Mouse (Mus musculus) stomach, embryonic 16.5 days (tissue): ENCODE results near the gene Pirt. TPM values are rescaled to one million over a fixed set of nuclear protein-coding genes. Genes with fewer than 3 reads are reported as not detected.

ENCODE experiments used
- ATAC-seq: fragments of 200-750 bp; cut with Nextera tagmentation; 2 replicates; pipeline ENCODE4 v1.8.0; 2017; ENCODE audit warnings: moderate number of reproducible peaks, moderate TSS enrichment; ENCODE audit not compliant: insufficient read depth, low FRiP score
- H3K27ac ChIP-seq: fragments of 300-500 bp; sonication (generic); 2 replicates; pipeline ENCODE4 v1.5.1; 2014; ENCODE audit warnings: low read length
- H3K27me3 ChIP-seq: fragments of 300-500 bp; sonication (generic); 2 replicates; pipeline ENCODE4 v1.6.1; 2014; ENCODE audit warnings: low read length, control low read depth, mixed read lengths; ENCODE audit not compliant: control insufficient read depth, insufficient read depth
- H3K36me3 ChIP-seq: fragments of 300-500 bp; sonication (generic); 2 replicates; pipeline ENCODE4 v1.6.1; 2014; ENCODE audit warnings: low read length; ENCODE audit not compliant: control insufficient read depth, insufficient read depth
- H3K4me1 ChIP-seq: fragments of 300-500 bp; sonication (generic); 2 replicates; pipeline ENCODE4 v1.6.1; 2014; ENCODE audit warnings: low read length, control low read depth, mixed read lengths; ENCODE audit not compliant: control insufficient read depth, insufficient read depth
- H3K4me2 ChIP-seq: fragments of 300-500 bp; sonication (generic); 2 replicates; pipeline ENCODE4 v1.6.1; 2014; ENCODE audit warnings: low read depth, low read length, mixed read lengths
- H3K4me3 ChIP-seq: fragments of 300-500 bp; sonication (generic); replicated peaks from 2 replicates; pipeline ENCODE4 v1.5.1; 2014; ENCODE audit warnings: mild to moderate bottlenecking, low read length
- H3K9ac ChIP-seq: fragments of 300-500 bp; sonication (generic); 2 replicates; pipeline ENCODE4 v1.6.1; 2014; ENCODE audit warnings: low read length
- H3K9me3 ChIP-seq: fragments of 300-500 bp; sonication (generic); replicated peaks from 2 replicates; pipeline ENCODE4 v1.6.1; 2016; ENCODE audit warnings: low read length, control low read depth; ENCODE audit not compliant: control insufficient read depth
- WGBS: fragments of 180-500 bp; shearing (Covaris S2); extraction: QIAGEN DNeasy Blood & Tissue Kit; methylation state at CpG from one replicate; pipeline ENCODE4 v1.1.7; 2014; 5-methylcytosine and 5-hydroxymethylcytosine counted together
- polyA plus RNA-seq: library from polyadenylated mRNA; unstranded; fragments of >200 nt; fragmentation: Nextera tagmentation; extraction: Ambion mirVana; gene quantifications from 2 replicates; pipeline ENCODE4 v1.2.1, GENCODE M21; 2015

The Pirt gene
- polyA plus RNA-seq: 6.9 and 7.0 TPM in 2 replicates

GRCm38 (mm10) chr11:66911811-66912210 lies at the start of gene Pirt:
Gene Pirt (plus strand): TSS chr11:66911981.
- Histone ChIP-seq H3K27ac (peak within 1 kb of the TSS; percentile 72), H3K4me2 (peak within 1 kb of the TSS; percentile 22)
- WGBS: 38% methylated on average over 10 of the region's 10 CpGs

GRCm38 (mm10) chr11:66871701-66872100 lies 40.1 kb upstream of the Pirt start:
- Histone ChIP-seq H3K27me3 (no peaks in the 10 kb centered on the region), H3K27ac (no peak overlapping the region), H3K4me1 (no peaks in the 10 kb centered on the region), H3K36me3 (no peaks in the 10 kb centered on the region), H3K9me3 (no peaks in the 10 kb centered on the region), H3K4me3 (no peak overlapping the region), H3K9ac (no peak overlapping the region), H3K4me2 (no peak overlapping the region)
- 4% methylated on average over 5 of the region's 5 CpGs for WGBS
- ATAC-seq: no peak

More at GRCm38 (mm10) chr11:66911811-66912210, at the start of gene Pirt:
- H3K4me1 ChIP-seq: peaks cover 14% of the 10 kb centered on the region; the same call in 1 of the 2 replicates
- H3K36me3 ChIP-seq: no peaks in the 10 kb centered on the region
- no peak for ATAC-seq
- no peaks in the 10 kb centered on the region for H3K9me3 ChIP-seq
- H3K27me3 ChIP-seq: no peaks in the 10 kb centered on the region
- H3K9ac ChIP-seq: peak within 1 kb of the TSS; percentile 46
- H3K4me3 ChIP-seq: 0 out of 2 replicates have a peak within 1 kb of the TSS, but pooled peaks have one; percentile 3

GRCm38 (mm10) chr11:66872773-66873470 lies 38.9 kb upstream of the Pirt start:
- H3K36me3 ChIP-seq: no peaks in the 10 kb centered on the region
- H3K4me1 ChIP-seq: no peaks in the 10 kb centered on the region
- ATAC-seq: no peak
- H3K4me2 ChIP-seq: no peak overlapping the region
- no peaks in the 10 kb centered on the region for H3K9me3 ChIP-seq
- H3K4me3 ChIP-seq: no peak overlapping the region
- H3K27me3 ChIP-seq: no peaks in the 10 kb centered on the region
- H3K9ac ChIP-seq: no peak overlapping the region
- WGBS: 62% methylated on average over 3 of the region's 3 CpGs
- no peak overlapping the region for H3K27ac ChIP-seq

GRCm38 (mm10) chr11:66881291-66881690 lies 30.5 kb upstream of the Pirt start:
- no peak overlapping the region for H3K9ac ChIP-seq
- no peak overlapping the region for H3K4me2 ChIP-seq
- H3K27ac ChIP-seq: no peak overlapping the region
- 69% methylated on average over 2 of the region's 2 CpGs for WGBS
- H3K36me3 ChIP-seq: no peaks in the 10 kb centered on the region
- no peaks in the 10 kb centered on the region for H3K4me1 ChIP-seq
- no peaks in the 10 kb centered on the region for H3K27me3 ChIP-seq
- ATAC-seq: no peak
- H3K9me3 ChIP-seq: no peaks in the 10 kb centered on the region
- H3K4me3 ChIP-seq: no peak overlapping the region

GRCm38 (mm10) chr11:66882224-66883040 lies 29.3 kb upstream of the Pirt start:
- Histone ChIP-seq H3K4me1 (no peaks in the 10 kb centered on the region), H3K4me2 (no peak overlapping the region), H3K27ac (no peak overlapping the region), H3K36me3 (no peaks in the 10 kb centered on the region), H3K9ac (no peak overlapping the region), H3K4me3 (no peak overlapping the region), H3K27me3 (no peaks in the 10 kb centered on the region), H3K9me3 (no peaks in the 10 kb centered on the region)
- no peak for ATAC-seq
- 73% methylated on average over 7 of the region's 7 CpGs for WGBS

GRCm38 (mm10) chr11:66892536-66892935 lies 19.2 kb upstream of the Pirt start:
- H3K9ac ChIP-seq: no peak overlapping the region
- WGBS: 86% methylated on average over 3 of the region's 3 CpGs
- no peak overlapping the region for H3K4me3 ChIP-seq
- H3K4me1 ChIP-seq: no peaks in the 10 kb centered on the region
- no peaks in the 10 kb centered on the region for H3K9me3 ChIP-seq
- H3K27ac ChIP-seq: no peak overlapping the region
- H3K4me2 ChIP-seq: no peak overlapping the region
- ATAC-seq: no peak
- H3K27me3 ChIP-seq: no peaks in the 10 kb centered on the region
- no peaks in the 10 kb centered on the region for H3K36me3 ChIP-seq

- Histone ChIP-seq H3K9ac (no peak overlapping the region), H3K27me3 (no peaks in the 10 kb centered on the region), H3K4me2 (no peak overlapping the region), H3K4me1 (no peaks in the 10 kb centered on the region), H3K4me3 (no peak overlapping the region), H3K9me3 (no peaks in the 10 kb centered on the region), H3K27ac (no peak overlapping the region), H3K36me3 (no peaks in the 10 kb centered on the region)
- ATAC-seq: no peak
- WGBS: 85% methylated on average over 2 of the region's 2 CpGs
Observed at GRCm38 (mm10) chr11:66898747-66899146, 13.0 kb upstream of the Pirt start.

GRCm38 (mm10) chr11:66899426-66899825 lies 12.4 kb upstream of the Pirt start:
- 16% methylated on average over 7 of the region's 7 CpGs for WGBS
- H3K4me1 ChIP-seq: no peaks in the 10 kb centered on the region
- H3K27ac ChIP-seq: no peak overlapping the region
- H3K9me3 ChIP-seq: no peaks in the 10 kb centered on the region
- ATAC-seq: no peak
- H3K36me3 ChIP-seq: no peaks in the 10 kb centered on the region
- no peaks in the 10 kb centered on the region for H3K27me3 ChIP-seq
- H3K4me3 ChIP-seq: no peak overlapping the region
- no peak overlapping the region for H3K9ac ChIP-seq
- H3K4me2 ChIP-seq: no peak overlapping the region

GRCm38 (mm10) chr11:66902801-66903200 lies 9.0 kb upstream of the Pirt start:
- Histone ChIP-seq H3K4me3 (no peak overlapping the region), H3K27ac (no peak overlapping the region), H3K4me1 (peaks cover 8% of the 10 kb centered on the region; the same call in 1 of the 2 replicates), H3K9me3 (no peaks in the 10 kb centered on the region), H3K36me3 (no peaks in the 10 kb centered on the region), H3K9ac (no peak overlapping the region), H3K27me3 (no peaks in the 10 kb centered on the region), H3K4me2 (no peak overlapping the region)
- no peak for ATAC-seq
- 85% methylated on average over 7 of the region's 7 CpGs for WGBS
